Mouse (Mus musculus) heart, postnatal 25 days (tissue): Measurements from ENCODE around the gene Trem3. TPM values are rescaled to one million over a fixed set of nuclear protein-coding genes. Genes with fewer than 3 reads are reported as not detected.

Experiments
- total RNA-seq, 2 experiments: library from RNA; stranded (reverse); gene quantifications; 2 replicates each; pipeline ENCODE4 v1.2.3; 2021

Trem3 gene
- total RNA-seq, 2 experiments from 2014 or later = not detected

Other genes with a start within 250 kb of the Trem3 start
- gene 1700122O11Rik, start 209.5 kb upstream of the Trem3 start, total RNA-seq = not detected
- not detected for gene 1700067P10Rik, start 158.5 kb upstream of the Trem3 start, total RNA-seq
- not detected for gene 9830107B12Rik, start 101.5 kb upstream of the Trem3 start, total RNA-seq
- gene A530064D06Rik, start 80.5 kb upstream of the Trem3 start, total RNA-seq = not detected
- not detected for gene Trem1, start 15.0 kb upstream of the Trem3 start, total RNA-seq
- under 1 TPM in 1 of 2 experiments, not detected in 1; 0.28 TPM for gene Treml4, start 16.5 kb downstream of the Trem3 start, total RNA-seq
- under 1 TPM; 0.31 to 0.75 TPM for gene Treml2, start 51.7 kb downstream of the Trem3 start, total RNA-seq
- under 1 TPM; 0.08 to 0.20 TPM for gene B430306N03Rik, start 68.4 kb downstream of the Trem3 start, total RNA-seq
- 1 to 10 TPM; 1.2 TPM for gene Trem2, start 98.6 kb downstream of the Trem3 start, total RNA-seq
- gene Treml1, start 112.1 kb downstream of the Trem3 start, total RNA-seq = under 1 TPM; 0.26 to 0.92 TPM
- gene Nfya, start 162.1 kb downstream of the Trem3 start, total RNA-seq = 10 to 100 TPM; 19.6 to 21.4 TPM
- gene Oard1, start 162.2 kb downstream of the Trem3 start, total RNA-seq = 10 to 100 TPM; 12.9 to 14.3 TPM
- gene Apobec2, start 185.2 kb downstream of the Trem3 start, total RNA-seq = 100 to 1,000 TPM; 245 to 262 TPM
- 1 to 10 TPM in 1 of 2 experiments, under 1 TPM in 1; 0.91 to 1.2 TPM for gene Tspo2, start 203.7 kb downstream of the Trem3 start, total RNA-seq
- under 1 TPM; 0.14 to 0.16 TPM for gene Unc5cl, start 207.1 kb downstream of the Trem3 start, total RNA-seq